Mouse (Mus musculus): ENCODE measurements around the gene Gm49510. TPM values are rescaled to one million over a fixed set of nuclear protein-coding genes. Genes with fewer than 3 reads are reported as not detected.
A peak's percentile ranks its signal among the peaks of the same experiment; 100 is the strongest.

Gene Gm49510
- polyA plus RNA-seq, 2 experiments = 0.03 to 0.10 TPM

GRCm38 (mm10) chr15:78889401-78889853, 10.0 kb upstream of the Gm49510 start:
- 31% methylated on average over 13 of the region's 13 CpGs for WGBS (ENCODE audit: insufficient replicate concordance)
- no peak overlapping the region for H3K4me3 ChIP-seq (ENCODE audit: insufficient read depth in 1 of 2, low read depth in 2 of 2, low read length in 2 of 2)
- H3K27ac ChIP-seq = no peak overlapping the region
- no peak overlapping the region for H3K9ac ChIP-seq (replicated peaks)
- TF ChIP-seq EP300 (IDR thresholded peaks at IDR 0.05; ENCODE audit: low read depth) (no peak), CTCF (IDR thresholded peaks at IDR 0.05; ENCODE audit: low read depth) (no peak)
- peaks cover 21% of the 10 kb centered on the region for H3K36me3 ChIP-seq (replicated peaks; ENCODE audit: control insufficient read depth, insufficient read depth, low read depth)
- no peak for DNase-seq (ENCODE audit: low read depth in 3 of 3, low spot score in 3 of 3)
- no peaks in the 10 kb centered on the region for H3K27me3 ChIP-seq (ENCODE audit: control insufficient read depth, insufficient read depth, low read length)
- peak; percentile 56; the same call in 1 of the 2 replicates for ATAC-seq (ENCODE audit: insufficient read depth)
- no peaks in the 10 kb centered on the region for H3K9me3 ChIP-seq (ENCODE audit: control insufficient read depth, low read length)
- H3K4me2 ChIP-seq (ENCODE audit: low read depth) = peak overlapping the region; percentile 20; the same call in 1 of the 2 replicates
- H3K4me1 ChIP-seq (replicated peaks; ENCODE audit: control insufficient read depth in 2 of 2, insufficient read depth in 2 of 2, low read length in 1 of 2) = peaks cover 19 to 23% of the 10 kb centered on the region in 2 experiments

GRCm38 (mm10) chr15:78892440-78892839, 7.0 kb upstream of the Gm49510 start:
- WGBS (ENCODE audit: insufficient replicate concordance) = 46% methylated on average over 7 of the region's 7 CpGs
- Histone ChIP-seq H3K4me1 (replicated peaks; ENCODE audit: control insufficient read depth in 2 of 2, insufficient read depth in 2 of 2, low read length in 1 of 2) (peaks cover 46 to 53% of the 10 kb centered on the region in 2 experiments), H3K4me3 (ENCODE audit: insufficient read depth in 1 of 2, low read depth in 2 of 2, low read length in 2 of 2) (no peak overlapping the region), H3K9me3 (ENCODE audit: control insufficient read depth, low read length) (no peaks in the 10 kb centered on the region), H3K27ac (no peak overlapping the region), H3K9ac (replicated peaks) (no peak overlapping the region), H3K4me2 (ENCODE audit: low read depth) (no peak overlapping the region; the same call in 1 of the 2 replicates), H3K36me3 (replicated peaks; ENCODE audit: control insufficient read depth, insufficient read depth, low read depth) (peaks cover 13% of the 10 kb centered on the region), H3K27me3 (ENCODE audit: control insufficient read depth, insufficient read depth, low read length) (no peaks in the 10 kb centered on the region)
- ATAC-seq (ENCODE audit: insufficient read depth) (peak; percentile 11; the same call in 1 of the 2 replicates), DNase-seq (ENCODE audit: low read depth in 3 of 3, low spot score in 3 of 3) (no peak)
- TF ChIP-seq EP300 (IDR thresholded peaks at IDR 0.05; ENCODE audit: low read depth) (no peak), CTCF (IDR thresholded peaks at IDR 0.05; ENCODE audit: low read depth) (no peak)

- Histone ChIP-seq H3K27ac (no peak overlapping the region; the same call in 1 of the 2 replicates), H3K4me3 (ENCODE audit: insufficient read depth in 1 of 2, low read depth in 2 of 2, low read length in 2 of 2) (no peak overlapping the region), H3K4me2 (ENCODE audit: low read depth) (peak overlapping the region; percentile 14), H3K27me3 (ENCODE audit: control insufficient read depth, insufficient read depth, low read length) (no peaks in the 10 kb centered on the region), H3K9me3 (ENCODE audit: control insufficient read depth, low read length) (no peaks in the 10 kb centered on the region), H3K36me3 (replicated peaks; ENCODE audit: control insufficient read depth, insufficient read depth, low read depth) (peaks cover 10% of the 10 kb centered on the region), H3K9ac (replicated peaks) (no peak overlapping the region), H3K4me1 (replicated peaks; ENCODE audit: control insufficient read depth in 2 of 2, insufficient read depth in 2 of 2, low read length in 1 of 2) (peaks cover 57 to 65% of the 10 kb centered on the region in 2 experiments)
- TF ChIP-seq CTCF (IDR thresholded peaks at IDR 0.05; ENCODE audit: low read depth) (no peak), EP300 (IDR thresholded peaks at IDR 0.05; ENCODE audit: low read depth) (no peak)
- ATAC-seq (ENCODE audit: insufficient read depth) (no peak), DNase-seq (ENCODE audit: low read depth in 3 of 3, low spot score in 3 of 3) (no peak)
- WGBS (ENCODE audit: insufficient replicate concordance) = 22% methylated on average over 13 of the region's 13 CpGs
Observed at GRCm38 (mm10) chr15:78894726-78895125, 4.7 kb upstream of the Gm49510 start.

GRCm38 (mm10) chr15:78895741-78896140, 3.7 kb upstream of the Gm49510 start:
- Histone ChIP-seq H3K27ac (peak overlapping the region; percentile 73), H3K4me3 (ENCODE audit: insufficient read depth in 1 of 2, low read depth in 2 of 2, low read length in 2 of 2) (no peak overlapping the region; a peak in 1 of 4 replicates), H3K4me1 (replicated peaks; ENCODE audit: control insufficient read depth in 2 of 2, insufficient read depth in 2 of 2, low read length in 1 of 2) (peaks cover 54 to 66% of the 10 kb centered on the region in 2 experiments), H3K9ac (replicated peaks) (peak overlapping the region; percentile 44), H3K36me3 (replicated peaks; ENCODE audit: control insufficient read depth, insufficient read depth, low read depth) (peaks cover 7% of the 10 kb centered on the region; the same call in 1 of the 2 replicates), H3K4me2 (ENCODE audit: low read depth) (peak overlapping the region; percentile 94), H3K27me3 (ENCODE audit: control insufficient read depth, insufficient read depth, low read length) (no peaks in the 10 kb centered on the region), H3K9me3 (ENCODE audit: control insufficient read depth, low read length) (no peaks in the 10 kb centered on the region)
- ATAC-seq (ENCODE audit: insufficient read depth) (no peak; the same call in 1 of the 2 replicates), DNase-seq (ENCODE audit: low read depth in 3 of 3, low spot score in 3 of 3) (no peak)
- no peak for TF ChIP-seq EP300 (IDR thresholded peaks at IDR 0.05; ENCODE audit: low read depth)
- no peak for TF ChIP-seq CTCF (IDR thresholded peaks at IDR 0.05; ENCODE audit: low read depth)
- WGBS (ENCODE audit: insufficient replicate concordance) = 16% methylated on average over 2 of the region's 2 CpGs

GRCm38 (mm10) chr15:78896149-78896548, 3.3 kb upstream of the Gm49510 start:
- WGBS (ENCODE audit: insufficient replicate concordance) = 52% methylated on average over 3 of the region's 3 CpGs
- H3K4me3 ChIP-seq (ENCODE audit: insufficient read depth in 1 of 2, low read depth in 2 of 2, low read length in 2 of 2) = no peak overlapping the region; a peak in 1 of 4 replicates
- TF ChIP-seq CTCF (IDR thresholded peaks at IDR 0.05; ENCODE audit: low read depth) = no peak
- no peak for TF ChIP-seq EP300 (IDR thresholded peaks at IDR 0.05; ENCODE audit: low read depth)
- peak overlapping the region; percentile 94 for H3K4me2 ChIP-seq (ENCODE audit: low read depth)
- H3K9ac ChIP-seq (replicated peaks) = peak overlapping the region; percentile 44
- H3K36me3 ChIP-seq (replicated peaks; ENCODE audit: control insufficient read depth, insufficient read depth, low read depth) = peaks cover 7% of the 10 kb centered on the region; the same call in 1 of the 2 replicates
- ATAC-seq (ENCODE audit: insufficient read depth) (peak; percentile 27; the same call in 1 of the 2 replicates), DNase-seq (ENCODE audit: low read depth in 3 of 3, low spot score in 3 of 3) (no peak)
- peaks cover 54 to 70% of the 10 kb centered on the region in 2 experiments for H3K4me1 ChIP-seq (replicated peaks; ENCODE audit: control insufficient read depth in 2 of 2, insufficient read depth in 2 of 2, low read length in 1 of 2)
- H3K27me3 ChIP-seq (ENCODE audit: control insufficient read depth, insufficient read depth, low read length) = no peaks in the 10 kb centered on the region
- H3K9me3 ChIP-seq (ENCODE audit: control insufficient read depth, low read length) = no peaks in the 10 kb centered on the region
- H3K27ac ChIP-seq = peak overlapping the region; percentile 73

Measured in liver, embryonic 14.5 days (tissue).